Mouse (Mus musculus) limb, embryonic 11.5 days (tissue): ENCODE measurements at regions not wholly inside any gene's neighbourhood (a gene's known extent, or its start where the extent isn't known, plus 50 kb on each side); places are given as distances from the start of the nearest gene placed in this dataset.

Experiments used
- ATAC-seq: fragments of 200-750 bp; cut with Nextera tagmentation; 2 replicates; pipeline ENCODE4 v1.8.0; 2017; ENCODE audit warnings: low read depth; ENCODE audit not compliant: insufficient number of reproducible peaks, low FRiP score, low TSS enrichment
- DNase-seq: peaks from one replicate; pipeline ENCODE4 v3.0.0-alpha.2; 2015; ENCODE audit warnings: low spot score
- H3K27ac ChIP-seq: fragments of 300-500 bp; sonication (generic); replicated peaks from 2 replicates; pipeline ENCODE4 v1.5.1; 2014; ENCODE audit warnings: low read depth, mild to moderate bottlenecking, low read length
- H3K27me3 ChIP-seq: fragments of 300-500 bp; sonication (generic); 2 replicates; pipeline ENCODE4 v1.6.1; 2014; ENCODE audit warnings: mild to moderate bottlenecking, low read length, mixed read lengths; ENCODE audit not compliant: control insufficient read depth, insufficient read depth
- H3K36me3 ChIP-seq: fragments of 300-500 bp; sonication (generic); 2 replicates; pipeline ENCODE4 v1.6.1; 2014; ENCODE audit warnings: mild to moderate bottlenecking, low read length, moderate library complexity, mixed read lengths; ENCODE audit not compliant: control insufficient read depth, insufficient read depth
- H3K4me1 ChIP-seq: fragments of 300-500 bp; sonication (generic); 2 replicates; pipeline ENCODE4 v1.6.1; 2014; ENCODE audit warnings: low read length, mixed read lengths; ENCODE audit not compliant: control insufficient read depth, insufficient read depth
- H3K4me2 ChIP-seq: fragments of 300-500 bp; sonication (generic); 2 replicates; pipeline ENCODE4 v1.6.1; 2014; ENCODE audit warnings: low read depth, mild to moderate bottlenecking, moderate library complexity; ENCODE audit not compliant: severe bottlenecking
- H3K4me3 ChIP-seq: fragments of 300-500 bp; sonication (generic); 2 replicates; pipeline ENCODE4 v1.5.1; 2014; ENCODE audit warnings: low read depth, low read length
- H3K9ac ChIP-seq: fragments of 300-500 bp; sonication (generic); 2 replicates; pipeline ENCODE4 v1.6.1; 2014; ENCODE audit warnings: mild to moderate bottlenecking, low read length
- H3K9me3 ChIP-seq: fragments of 300-500 bp; sonication (generic); 2 replicates; pipeline ENCODE4 v1.6.1; 2016; ENCODE audit warnings: low read length; ENCODE audit not compliant: control insufficient read depth
- WGBS: fragments of 180-500 bp; shearing (Covaris S2); extraction: QIAGEN DNeasy Blood & Tissue Kit; methylation state at CpG from one replicate; pipeline ENCODE4 v1.1.7; 2014; 5-methylcytosine and 5-hydroxymethylcytosine counted together

GRCm38 (mm10) chr19:53449137-53449783 is 58.9 kb upstream of the Smndc1 start:
- DNase-seq = no peak
- no peak overlapping the region for H3K27ac ChIP-seq
- no peak overlapping the region for H3K4me2 ChIP-seq
- H3K36me3 ChIP-seq = no peaks in the 10 kb centered on the region
- H3K4me3 ChIP-seq = no peak overlapping the region
- H3K27me3 ChIP-seq = no peaks in the 10 kb centered on the region
- no peak overlapping the region for H3K9ac ChIP-seq
- H3K4me1 ChIP-seq = 0 out of 2 replicates have a peak, but pooled peaks cover 11% of the 10 kb centered on the region
- whole genome bisulfite sequencing = 87% methylated on average over 17 of the region's 17 CpGs
- no peaks in the 10 kb centered on the region for H3K9me3 ChIP-seq
- no peak for ATAC-seq

DNA sequence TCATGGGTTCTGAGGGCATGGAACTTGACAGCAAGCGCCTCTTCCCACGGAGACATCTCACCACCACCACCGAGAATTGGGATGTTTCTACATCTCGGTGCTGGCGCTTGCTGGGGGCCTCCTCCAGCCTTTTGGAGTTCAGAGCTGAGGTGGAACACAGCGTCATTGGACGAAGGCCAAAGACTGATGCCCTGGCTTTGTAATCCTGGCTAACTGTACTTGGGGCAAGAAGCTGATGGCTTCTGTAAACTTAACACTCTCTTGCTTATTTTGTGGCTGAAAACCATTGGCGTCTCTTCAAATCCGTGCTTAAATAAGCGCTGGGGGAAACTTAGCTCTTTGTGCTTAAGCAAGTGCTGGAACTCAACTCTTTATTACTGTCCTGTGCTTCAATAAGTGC is 57.8 kb upstream of the Smndc1 start:
- Histone ChIP-seq H3K27me3 (no peaks in the 10 kb centered on the region), H3K4me3 (no peak overlapping the region), H3K27ac (no peak overlapping the region), H3K36me3 (no peaks in the 10 kb centered on the region), H3K4me1 (0 out of 2 replicates have a peak, but pooled peaks cover 5% of the 10 kb centered on the region), H3K9me3 (no peaks in the 10 kb centered on the region), H3K9ac (no peak overlapping the region), H3K4me2 (no peak overlapping the region)
- WGBS = 84% methylated on average over 10 of the region's 10 CpGs
- no peak for ATAC-seq
- DNase-seq = no peak

GRCm38 (mm10) chr19:53447754-53448153 is 57.4 kb upstream of the Smndc1 start:
- no peak overlapping the region for H3K4me2 ChIP-seq
- no peak overlapping the region for H3K27ac ChIP-seq
- 76% methylated on average over 6 of the region's 6 CpGs for WGBS
- DNase-seq = no peak
- 0 out of 2 replicates have a peak, but pooled peaks cover 2% of the 10 kb centered on the region for H3K4me1 ChIP-seq
- no peak overlapping the region for H3K9ac ChIP-seq
- no peaks in the 10 kb centered on the region for H3K27me3 ChIP-seq
- H3K4me3 ChIP-seq = no peak overlapping the region
- H3K36me3 ChIP-seq = no peaks in the 10 kb centered on the region
- no peak for ATAC-seq
- no peaks in the 10 kb centered on the region for H3K9me3 ChIP-seq

- Histone ChIP-seq H3K27ac (no peak overlapping the region), H3K4me1 (0 out of 2 replicates have a peak, but pooled peaks cover 2% of the 10 kb centered on the region), H3K9ac (no peak overlapping the region), H3K36me3 (no peaks in the 10 kb centered on the region), H3K4me2 (no peak overlapping the region), H3K9me3 (no peaks in the 10 kb centered on the region), H3K27me3 (no peaks in the 10 kb centered on the region), H3K4me3 (no peak overlapping the region)
- 65% methylated on average over 5 of the region's 5 CpGs for WGBS
- ATAC-seq = no peak
- no peak for DNase-seq
Measured at GRCm38 (mm10) chr19:53446216-53446615, 55.8 kb upstream of the Smndc1 start.

- WGBS = 38% methylated on average over 5 of the region's 5 CpGs
- no peak overlapping the region for H3K9ac ChIP-seq
- H3K4me2 ChIP-seq = no peak overlapping the region
- no peak overlapping the region for H3K4me3 ChIP-seq
- H3K9me3 ChIP-seq = no peaks in the 10 kb centered on the region
- H3K27ac ChIP-seq = no peak overlapping the region
- no peaks in the 10 kb centered on the region for H3K27me3 ChIP-seq
- DNase-seq (no peak), ATAC-seq (no peak)
- H3K36me3 ChIP-seq = no peaks in the 10 kb centered on the region
- 0 out of 2 replicates have a peak, but pooled peaks cover 2% of the 10 kb centered on the region for H3K4me1 ChIP-seq
Measured at GRCm38 (mm10) chr19:53444646-53445045, 54.3 kb upstream of the Smndc1 start.

- Histone ChIP-seq H3K4me2 (no peak overlapping the region), H3K27me3 (no peaks in the 10 kb centered on the region), H3K36me3 (no peaks in the 10 kb centered on the region), H3K9me3 (no peaks in the 10 kb centered on the region), H3K27ac (no peak overlapping the region), H3K4me3 (no peak overlapping the region), H3K9ac (no peak overlapping the region), H3K4me1 (0 out of 2 replicates have a peak, but pooled peaks cover 2% of the 10 kb centered on the region)
- WGBS = 81% methylated on average over 22 of the region's 22 CpGs
- no peak for DNase-seq
- no peak for ATAC-seq
Measured at GRCm38 (mm10) chr19:53442756-53443654, 52.6 kb upstream of the Smndc1 start.

GRCm38 (mm10) chr19:53442132-53442610 is 51.8 kb upstream of the Smndc1 start:
- Histone ChIP-seq H3K36me3 (no peaks in the 10 kb centered on the region), H3K9me3 (no peaks in the 10 kb centered on the region), H3K27me3 (no peaks in the 10 kb centered on the region), H3K27ac (no peak overlapping the region), H3K4me3 (no peak overlapping the region), H3K4me1 (0 out of 2 replicates have a peak, but pooled peaks cover 4% of the 10 kb centered on the region), H3K9ac (no peak overlapping the region), H3K4me2 (no peak overlapping the region)
- DNase-seq = no peak
- ATAC-seq = no peak
- 97% methylated on average over 4 of the region's 4 CpGs for WGBS

DNA sequence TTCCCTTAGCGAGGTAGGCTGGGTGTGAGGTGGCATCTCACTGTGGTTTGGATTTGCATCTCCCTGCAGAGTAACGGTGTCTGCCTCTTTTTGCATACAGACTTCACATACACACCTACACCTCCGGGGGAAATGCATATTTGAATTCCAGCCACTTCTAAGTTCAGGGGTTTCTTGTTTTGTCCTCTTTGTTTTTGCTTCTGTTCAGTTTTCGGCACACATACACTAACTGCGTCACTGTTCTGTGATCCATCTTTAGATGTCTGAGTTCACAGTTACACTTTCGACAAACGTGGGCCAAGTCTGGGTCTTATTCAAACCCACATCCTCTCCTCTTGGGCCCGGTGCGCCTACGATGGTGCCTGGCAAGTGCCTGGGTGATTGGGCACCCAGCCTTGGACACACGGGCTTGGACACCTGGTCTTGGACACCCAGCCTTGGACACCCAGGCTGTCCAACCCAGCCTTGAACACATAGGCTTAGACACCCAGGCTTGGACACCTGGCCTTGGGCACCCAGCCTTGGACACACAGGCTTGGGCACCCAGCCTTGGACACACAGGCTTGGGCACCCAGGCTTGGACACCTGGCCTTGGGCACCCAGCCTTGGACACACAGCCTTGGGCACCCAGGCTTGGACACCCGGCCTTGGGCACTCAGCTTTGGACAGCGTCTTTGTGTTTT is 51.2 kb upstream of the Smndc1 start:
- Histone ChIP-seq H3K27me3 (no peaks in the 10 kb centered on the region), H3K9ac (no peak overlapping the region), H3K27ac (no peak overlapping the region), H3K9me3 (no peaks in the 10 kb centered on the region), H3K4me1 (0 out of 2 replicates have a peak, but pooled peaks cover 4% of the 10 kb centered on the region), H3K4me2 (no peak overlapping the region), H3K36me3 (no peaks in the 10 kb centered on the region), H3K4me3 (no peak overlapping the region)
- no peak for DNase-seq
- WGBS = 74% methylated on average over 13 of the region's 13 CpGs
- no peak for ATAC-seq
